Mouse (Mus musculus) lung, postnatal 0 days (tissue): ENCODE results near the gene Fgfr4. TPM values are rescaled to one million over a fixed set of nuclear protein-coding genes. Genes with fewer than 3 reads are reported as not detected.

Source experiments
- ATAC-seq: fragments of 200-750 bp; cut with Nextera tagmentation; 2 replicates; pipeline ENCODE4 v1.8.0; 2017; ENCODE audit warnings: moderate library complexity
- DNase-seq: peaks from one replicate; pipeline ENCODE4 v3.0.0-alpha.2; 2016; ENCODE audit warnings: low spot score
- H3K27ac ChIP-seq: fragments of 300-500 bp; sonication (generic); 2 replicates; pipeline ENCODE4 v1.5.1; 2014; ENCODE audit warnings: antibody characterized with exemption, mild to moderate bottlenecking, low read length, mixed read lengths
- H3K27me3 ChIP-seq: fragments of 300-500 bp; sonication (generic); replicated peaks from 2 replicates; pipeline ENCODE4 v1.6.1; 2014; ENCODE audit warnings: low read length, mixed read lengths; ENCODE audit not compliant: insufficient read depth
- H3K36me3 ChIP-seq: fragments of 300-500 bp; sonication (generic); 2 replicates; pipeline ENCODE4 v1.6.1; 2014; ENCODE audit warnings: low read length, mixed read lengths; ENCODE audit not compliant: insufficient read depth
- H3K4me1 ChIP-seq: fragments of 300-500 bp; sonication (generic); 2 replicates; pipeline ENCODE4 v1.6.1; 2014; ENCODE audit warnings: antibody characterized with exemption, low read depth, low read length, mixed read lengths; ENCODE audit not compliant: insufficient read depth
- H3K4me2 ChIP-seq: fragments of 300-500 bp; sonication (generic); replicated peaks from 2 replicates; pipeline ENCODE4 v1.6.1; 2014; ENCODE audit warnings: low read depth, mild to moderate bottlenecking, low read length, moderate library complexity, mixed read lengths
- H3K4me3 ChIP-seq: fragments of 300-500 bp; sonication (generic); 2 replicates; pipeline ENCODE4 v1.5.1; 2014; ENCODE audit warnings: low read depth, low read length
- H3K9ac ChIP-seq: fragments of 300-500 bp; sonication (generic); replicated peaks from 2 replicates; pipeline ENCODE4 v1.6.1; 2014; ENCODE audit warnings: low read depth, mild to moderate bottlenecking
- H3K9me3 ChIP-seq: fragments of 300-500 bp; sonication (generic); 2 replicates; pipeline ENCODE4 v1.6.1; 2016; ENCODE audit warnings: low read length, mixed read lengths
- CTCF ChIP-seq: IDR thresholded peaks from 2 replicates; pipeline ENCODE4 v1.5.1; 2016; ENCODE audit warnings: antibody characterized with exemption, mild to moderate bottlenecking
- EP300 ChIP-seq: IDR thresholded peaks from 2 replicates; pipeline ENCODE4 v1.6.1; 2016; ENCODE audit warnings: antibody characterized with exemption, mild to moderate bottlenecking, control low read depth
- WGBS: fragments of 180-500 bp; shearing (Covaris S2); extraction: QIAGEN DNeasy Blood & Tissue Kit; methylation state at CpG from one replicate; pipeline ENCODE4 v1.1.7; 2014; 5-methylcytosine and 5-hydroxymethylcytosine counted together
- polyA plus RNA-seq: library from polyadenylated mRNA; unstranded; fragments of >200 nt; fragmentation: Nextera tagmentation; extraction: Ambion mirVana; gene quantifications from 2 replicates; pipeline ENCODE4 v1.2.1, GENCODE M21; 2015

Gene Fgfr4
- polyA plus RNA-seq, 1 experiment from 2014 or later: 18.9 TPM

DNA sequence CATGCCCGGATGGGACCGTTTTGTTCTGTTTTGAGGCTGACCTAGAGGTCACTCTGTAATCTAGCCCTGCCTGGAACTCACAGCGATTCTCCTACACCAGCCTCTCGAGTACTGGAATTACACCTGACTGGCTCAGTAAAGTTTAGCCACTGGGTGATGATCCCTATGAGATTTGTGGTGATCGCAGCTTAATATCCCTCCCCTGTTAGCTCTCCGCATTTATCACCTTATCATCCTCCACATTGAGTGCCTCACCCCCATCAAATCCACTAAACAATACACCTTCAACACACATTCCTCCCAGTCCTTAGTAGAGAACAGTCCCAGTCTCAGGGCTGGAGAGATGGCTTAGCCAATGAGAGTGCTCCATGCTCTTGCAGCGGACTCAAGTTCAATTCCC, 9.9 kb downstream of the Fgfr4 start:
- DNase-seq (no peak), ATAC-seq (no peak)
- H3K4me2 ChIP-seq: no peak overlapping the region
- TF ChIP-seq CTCF: no peak
- TF ChIP-seq EP300: no peak
- 63% methylated on average over 7 of the region's 7 CpGs for WGBS
- no peaks in the 10 kb centered on the region for H3K36me3 ChIP-seq
- H3K27ac ChIP-seq: 0 out of 2 replicates have a peak overlapping the region, but pooled peaks have one; percentile 9
- no peaks in the 10 kb centered on the region for H3K9me3 ChIP-seq
- no peaks in the 10 kb centered on the region for H3K27me3 ChIP-seq
- H3K9ac ChIP-seq: no peak overlapping the region
- H3K4me1 ChIP-seq: no peaks in the 10 kb centered on the region
- H3K4me3 ChIP-seq: no peak overlapping the region

- no peak overlapping the region for H3K27ac ChIP-seq
- H3K36me3 ChIP-seq: no peaks in the 10 kb centered on the region
- DNase-seq: peak; percentile 92
- H3K4me2 ChIP-seq: no peak overlapping the region
- 54% methylated on average over 5 of the region's 5 CpGs for WGBS
- H3K4me1 ChIP-seq: no peaks in the 10 kb centered on the region
- H3K9ac ChIP-seq: no peak overlapping the region
- H3K4me3 ChIP-seq: no peak overlapping the region
- no peaks in the 10 kb centered on the region for H3K9me3 ChIP-seq
- TF ChIP-seq CTCF: no peak
- peak; percentile 70 for TF ChIP-seq EP300
- no peaks in the 10 kb centered on the region for H3K27me3 ChIP-seq
- peak; percentile 90 for ATAC-seq
These were observed 11.1 kb downstream of the Fgfr4 start for GRCm38 (mm10) chr13:55163553-55163952.

GRCm38 (mm10) chr13:55165831-55166339, 13.4 kb downstream of the Fgfr4 start:
- H3K4me2 ChIP-seq: no peak overlapping the region
- H3K27me3 ChIP-seq: no peaks in the 10 kb centered on the region
- DNase-seq (no peak), ATAC-seq (no peak)
- no peak overlapping the region for H3K9ac ChIP-seq
- 92% methylated on average over 16 of the region's 16 CpGs for WGBS
- TF ChIP-seq EP300: no peak
- TF ChIP-seq CTCF: no peak
- no peaks in the 10 kb centered on the region for H3K9me3 ChIP-seq
- no peak overlapping the region for H3K27ac ChIP-seq
- H3K36me3 ChIP-seq: no peaks in the 10 kb centered on the region
- no peak overlapping the region for H3K4me3 ChIP-seq
- no peaks in the 10 kb centered on the region for H3K4me1 ChIP-seq

DNA sequence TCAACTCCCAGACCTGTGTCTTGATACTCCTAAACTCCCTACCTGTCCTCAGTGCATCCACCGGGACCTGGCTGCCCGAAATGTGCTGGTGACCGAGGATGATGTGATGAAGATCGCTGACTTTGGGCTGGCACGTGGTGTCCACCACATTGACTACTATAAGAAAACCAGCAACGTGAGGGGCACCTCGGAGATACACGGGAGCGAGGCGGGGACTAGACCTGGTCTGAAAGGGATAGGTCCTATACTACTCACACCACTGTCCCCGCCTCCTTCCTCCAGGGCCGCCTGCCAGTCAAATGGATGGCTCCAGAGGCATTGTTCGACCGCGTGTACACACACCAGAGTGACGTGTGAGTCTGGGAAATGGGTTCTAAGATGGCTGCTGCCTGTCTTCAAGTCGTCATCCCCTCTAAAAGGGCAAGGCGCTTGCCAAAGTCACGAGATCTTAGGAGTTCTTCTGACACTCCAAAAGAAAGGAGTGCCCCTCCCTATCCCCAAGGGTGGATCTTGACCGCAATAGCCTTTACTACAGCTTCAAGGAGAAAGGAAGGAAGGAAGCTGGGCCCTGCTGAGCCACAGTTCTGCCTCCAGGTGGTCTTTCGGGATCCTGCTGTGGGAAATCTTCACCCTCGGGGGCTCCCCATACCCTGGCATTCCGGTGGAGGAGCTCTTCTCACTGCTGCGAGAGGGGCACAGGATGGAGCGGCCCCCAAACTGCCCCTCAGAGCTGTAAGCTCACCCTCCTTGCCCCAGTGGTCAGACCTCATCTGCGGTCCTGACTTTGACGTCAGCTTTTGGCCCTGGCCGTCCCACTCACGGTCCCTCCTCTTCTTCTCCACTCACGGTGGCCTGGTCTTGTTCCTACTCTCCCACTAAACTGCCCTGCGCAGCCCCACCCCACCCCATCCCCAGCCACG, 14.6 kb downstream of the Fgfr4 start:
- Histone ChIP-seq H3K27ac (peak overlapping the region; percentile 28; the same call in 1 of the 2 replicates), H3K27me3 (no peaks in the 10 kb centered on the region), H3K36me3 (no peaks in the 10 kb centered on the region), H3K4me2 (no peak overlapping the region), H3K4me1 (no peaks in the 10 kb centered on the region), H3K9me3 (no peaks in the 10 kb centered on the region), H3K9ac (no peak overlapping the region), H3K4me3 (no peak overlapping the region)
- DNase-seq (no peak), ATAC-seq (no peak)
- TF ChIP-seq EP300 (no peak), CTCF (no peak)
- 84% methylated on average over 32 of the region's 32 CpGs for WGBS

GRCm38 (mm10) chr13:55167798-55168197, 15.4 kb downstream of the Fgfr4 start:
- ATAC-seq (no peak), DNase-seq (no peak)
- no peak overlapping the region for H3K4me2 ChIP-seq
- no peak overlapping the region for H3K4me3 ChIP-seq
- H3K27ac ChIP-seq: 0 out of 2 replicates have a peak overlapping the region, but pooled peaks have one; percentile 28
- H3K36me3 ChIP-seq: no peaks in the 10 kb centered on the region
- WGBS: 77% methylated on average over 10 of the region's 11 CpGs
- H3K9me3 ChIP-seq: no peaks in the 10 kb centered on the region
- TF ChIP-seq CTCF (no peak), EP300 (no peak)
- 0 out of 2 replicates have a peak, but pooled peaks cover 2% of the 10 kb centered on the region for H3K4me1 ChIP-seq
- no peaks in the 10 kb centered on the region for H3K27me3 ChIP-seq
- no peak overlapping the region for H3K9ac ChIP-seq

GRCm38 (mm10) chr13:55168255-55168654, 15.8 kb downstream of the Fgfr4 start:
- ATAC-seq (no peak), DNase-seq (no peak)
- H3K4me3 ChIP-seq: no peak overlapping the region
- H3K9ac ChIP-seq: no peak overlapping the region
- H3K36me3 ChIP-seq: no peaks in the 10 kb centered on the region
- WGBS: 60% methylated on average over 5 of the region's 5 CpGs
- H3K4me2 ChIP-seq: no peak overlapping the region
- peak overlapping the region; percentile 71 for H3K27ac ChIP-seq
- TF ChIP-seq CTCF (no peak), EP300 (no peak)
- 0 out of 2 replicates have a peak, but pooled peaks cover 2% of the 10 kb centered on the region for H3K4me1 ChIP-seq
- H3K27me3 ChIP-seq: no peaks in the 10 kb centered on the region
- H3K9me3 ChIP-seq: no peaks in the 10 kb centered on the region
